Mouse (Mus musculus): Measurements from ENCODE around the gene Sobp.

Sobp gene

GRCm38 (mm10) chr10:43084087-43084366, 90.3 kb downstream of the Sobp start:
- no peak for DNase-seq (ENCODE audit: low spot score)

GRCm38 (mm10) chr10:43083288-43084086, 90.8 kb downstream of the Sobp start:
- no peak for DNase-seq (ENCODE audit: low spot score)

GRCm38 (mm10) chr10:43081316-43081715, 93.0 kb downstream of the Sobp start:
- DNase-seq (ENCODE audit: low spot score): no peak

- no peak for DNase-seq (ENCODE audit: low spot score)
Measured at GRCm38 (mm10) chr10:43075535-43076152, 98.7 kb downstream of the Sobp start.

- peak; percentile 27 for DNase-seq (ENCODE audit: low spot score)
Measured at GRCm38 (mm10) chr10:43073281-43073680, 101.0 kb downstream of the Sobp start.

- no peak for DNase-seq (ENCODE audit: low spot score)
Measured at GRCm38 (mm10) chr10:43070893-43071292, 103.4 kb downstream of the Sobp start.

- DNase-seq (ENCODE audit: low spot score): no peak
Measured at GRCm38 (mm10) chr10:43065331-43065730, 109.0 kb downstream of the Sobp start.

- DNase-seq (ENCODE audit: low spot score): no peak
Measured at GRCm38 (mm10) chr10:43061519-43062105, 112.7 kb downstream of the Sobp start.

GRCm38 (mm10) chr10:43055405-43055804, 118.9 kb downstream of the Sobp start:
- no peak for DNase-seq (ENCODE audit: low spot score)

- DNase-seq (ENCODE audit: low spot score): no peak
Measured at GRCm38 (mm10) chr10:43054776-43055175, 119.6 kb downstream of the Sobp start.

GRCm38 (mm10) chr10:43053861-43054560, 120.3 kb downstream of the Sobp start:
- DNase-seq (ENCODE audit: low spot score): no peak

- peak; percentile 33 for DNase-seq (ENCODE audit: low spot score)
Measured at GRCm38 (mm10) chr10:43052462-43052861, 121.9 kb downstream of the Sobp start.

GRCm38 (mm10) chr10:43047804-43048348, 126.5 kb downstream of the Sobp start:
- no peak for DNase-seq (ENCODE audit: low spot score)

GRCm38 (mm10) chr10:43043351-43044209, 130.8 kb downstream of the Sobp start:
- DNase-seq (ENCODE audit: low spot score): peak; percentile 76

- DNase-seq (ENCODE audit: low spot score): no peak
Measured at GRCm38 (mm10) chr10:43042591-43043327, 131.6 kb downstream of the Sobp start.

GRCm38 (mm10) chr10:43041794-43042193, 132.5 kb downstream of the Sobp start:
- no peak for DNase-seq (ENCODE audit: low spot score)

GRCm38 (mm10) chr10:43037455-43037793, 136.9 kb downstream of the Sobp start:
- no peak for DNase-seq (ENCODE audit: low spot score)

- DNase-seq (ENCODE audit: low spot score): peak; percentile 25
Measured at GRCm38 (mm10) chr10:43036646-43037454, 137.5 kb downstream of the Sobp start.

GRCm38 (mm10) chr10:43035579-43035978, 138.8 kb downstream of the Sobp start:
- DNase-seq (ENCODE audit: low spot score): no peak

- DNase-seq (ENCODE audit: low spot score): no peak
Measured at GRCm38 (mm10) chr10:43034811-43035210, 139.5 kb downstream of the Sobp start.
